In the genomic region with DNA sequence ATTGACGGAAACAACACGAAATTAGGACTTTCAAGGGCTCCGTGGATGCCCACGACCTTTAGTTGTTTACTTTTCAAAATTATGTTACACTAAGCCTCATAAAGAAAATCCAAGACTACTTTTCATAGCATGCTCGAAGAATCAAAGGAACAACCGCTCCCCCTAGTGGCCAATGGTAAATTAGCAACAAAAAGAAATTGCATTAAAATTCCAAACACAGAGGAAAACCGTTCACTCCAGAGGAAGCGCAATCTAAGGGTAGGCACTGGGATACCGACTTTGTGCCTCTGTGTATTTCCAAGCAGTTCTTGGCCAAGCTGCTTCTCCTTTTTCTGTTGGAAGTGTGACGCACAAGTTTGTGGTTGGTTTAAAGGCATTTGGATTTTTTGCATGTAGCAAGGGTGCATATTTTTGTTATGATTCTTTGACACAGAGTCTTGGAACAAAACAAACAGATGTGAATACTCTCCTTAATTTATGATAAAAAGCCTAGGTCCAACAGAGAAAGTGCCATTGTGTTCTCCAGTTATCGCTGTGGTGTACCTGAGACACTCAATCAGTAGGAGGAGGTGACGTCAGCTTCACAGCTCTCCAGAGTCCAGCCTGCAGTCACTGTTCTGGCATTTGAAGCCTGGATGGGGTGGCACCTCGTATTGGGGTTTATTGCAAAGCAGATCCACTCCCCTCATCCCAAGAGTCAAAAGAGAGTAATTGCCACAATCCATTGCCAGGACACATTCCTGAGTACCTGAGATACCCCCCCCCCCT, we compare ENCODE assay signal across 8 mouse cellular contexts.
DNase-seq lines count a peak whose midpoint lies in the region; ATAC-seq and TF ChIP-seq lines count a peak whose summit lies in the region.

No protein-coding gene starts in this region.

- peak; percentile 33; the same call in 1 of the 2 replicates for TF ChIP-seq CTCF in cortical plate, adult 2 months (IDR thresholded peaks at IDR 0.05; ENCODE audit: extremely low read depth, insufficient read depth, low read length)

- WGBS in limb, embryonic 11.5 days: 20% methylated on average over 13 of the region's 13 CpGs
- 18% methylated on average over 13 of the region's 13 CpGs for WGBS in neural tube, embryonic 12.5 days

- H3K27ac ChIP-seq in cortical plate, adult 2 months (ENCODE audit: insufficient read depth, low read length): no peak overlapping the region
- H3K27ac ChIP-seq in limb, embryonic 11.5 days (replicated peaks; ENCODE audit: low read depth, low read length): no peak overlapping the region
- no peak overlapping the region for H3K27ac ChIP-seq in neural tube, embryonic 12.5 days

- peak; percentile 65 to 77 for DNase-seq in left cerebral cortex, adult 18-20 months (ENCODE audit: low spot score in 2 of 2)
- no peak for DNase-seq in left cerebral cortex, postnatal 36 days (ENCODE audit: low spot score in 2 of 2)
- peak; percentile 95 for DNase-seq in NIH3T3 (ENCODE audit: low read depth)
- DNase-seq in heart, postnatal 14 days: peak; percentile 44 to 71
- peak; percentile 68 for DNase-seq in limb, embryonic 11.5 days (ENCODE audit: low spot score)

- no peak for TF ChIP-seq POLR2A in cortical plate, adult 2 months (IDR thresholded peaks at IDR 0.05; ENCODE audit: extremely low read depth, insufficient read depth, low read length)

- no peak overlapping the region for H3K4me3 ChIP-seq in cortical plate, adult 2 months (ENCODE audit: insufficient read depth, low read length)
- no peak overlapping the region for H3K4me3 ChIP-seq in limb, embryonic 11.5 days (ENCODE audit: low read depth, low read length)
- H3K4me3 ChIP-seq in neural tube, embryonic 12.5 days: no peak overlapping the region

- peaks cover 14% of the 10 kb centered on the region for H3K4me1 ChIP-seq in cortical plate, adult 2 months (ENCODE audit: control insufficient read depth, insufficient read depth, low read length)
- 0 out of 2 replicates have a peak, but pooled peaks cover 3% of the 10 kb centered on the region for H3K4me1 ChIP-seq in limb, embryonic 11.5 days (ENCODE audit: control insufficient read depth, insufficient read depth, low read length)
- peaks cover 31% of the 10 kb centered on the region; the same call in 1 of the 2 replicates for H3K4me1 ChIP-seq in neural tube, embryonic 12.5 days

- no peak overlapping the region for H3K9ac ChIP-seq in limb, embryonic 11.5 days (ENCODE audit: low read length)
- H3K9ac ChIP-seq in neural tube, embryonic 12.5 days: no peak overlapping the region

- intact Hi-C loops in left cerebral cortex, postnatal 36 days (cut with DNase I): loop anchor here (1.0 to 5.0 kb wide), 4 partner anchors 118 to 637 kb away; no protein-coding TSS in a partner anchor
- intact Hi-C loops in heart, postnatal 14 days (cut with DNase I): loop anchor here (1.0 to 5.0 kb wide), 4 partner anchors 43 to 283 kb away; no protein-coding TSS in a partner anchor

- H3K9me3 ChIP-seq in limb, embryonic 11.5 days (ENCODE audit: control insufficient read depth, low read length): no peaks in the 10 kb centered on the region
- H3K9me3 ChIP-seq in neural tube, embryonic 12.5 days: no peaks in the 10 kb centered on the region

- H3K4me2 ChIP-seq in limb, embryonic 11.5 days (ENCODE audit: low read depth, severe bottlenecking): no peak overlapping the region
- 0 out of 2 replicates have a peak overlapping the region, but pooled peaks have one; percentile 19 for H3K4me2 ChIP-seq in neural tube, embryonic 12.5 days (replicated peaks)

- no peaks in the 10 kb centered on the region for H3K27me3 ChIP-seq in limb, embryonic 11.5 days (ENCODE audit: control insufficient read depth, insufficient read depth, low read length)
- H3K27me3 ChIP-seq in neural tube, embryonic 12.5 days (replicated peaks): no peaks in the 10 kb centered on the region

- no peaks in the 10 kb centered on the region for H3K36me3 ChIP-seq in limb, embryonic 11.5 days (ENCODE audit: control insufficient read depth, insufficient read depth, low read length)
- no peaks in the 10 kb centered on the region for H3K36me3 ChIP-seq in neural tube, embryonic 12.5 days

- ATAC-seq in limb, embryonic 11.5 days (ENCODE audit: insufficient number of reproducible peaks, low FRiP score, low TSS enrichment, low read depth): no peak
- peak; percentile 49; the same call in 1 of the 2 replicates for ATAC-seq in neural tube, embryonic 12.5 days (ENCODE audit: low FRiP score, low read depth)
- no peak for ATAC-seq in megakaryocyte, adult 5-6 weeks (ENCODE audit: poor library complexity, severe bottlenecking)

Comparison
In these comparisons a context has a peak if more than half of its experiments do, and no peak if none do; other contexts are left out.
1. DNase-seq: peak in left cerebral cortex, adult 18-20 months (2 of 2), NIH3T3 (single experiment), heart, postnatal 14 days (2 of 2) and limb, embryonic 11.5 days (single experiment); none in left cerebral cortex, postnatal 36 days (0 of 2).